Mouse (Mus musculus) frontal cortex, adult (tissue): ENCODE measurements around the gene Msl3l2.
A peak's percentile ranks its signal among the peaks of the same experiment; 100 is the strongest.

Experiments used
- ATAC-seq: cut with Nextera tagmentation; 2 replicates; pipeline ENCODE4 v1.9.2; 2017; ENCODE audit warnings: mild to moderate bottlenecking, moderate library complexity, mixed read lengths; ENCODE audit not compliant: low TSS enrichment

Gene Msl3l2

DNA sequence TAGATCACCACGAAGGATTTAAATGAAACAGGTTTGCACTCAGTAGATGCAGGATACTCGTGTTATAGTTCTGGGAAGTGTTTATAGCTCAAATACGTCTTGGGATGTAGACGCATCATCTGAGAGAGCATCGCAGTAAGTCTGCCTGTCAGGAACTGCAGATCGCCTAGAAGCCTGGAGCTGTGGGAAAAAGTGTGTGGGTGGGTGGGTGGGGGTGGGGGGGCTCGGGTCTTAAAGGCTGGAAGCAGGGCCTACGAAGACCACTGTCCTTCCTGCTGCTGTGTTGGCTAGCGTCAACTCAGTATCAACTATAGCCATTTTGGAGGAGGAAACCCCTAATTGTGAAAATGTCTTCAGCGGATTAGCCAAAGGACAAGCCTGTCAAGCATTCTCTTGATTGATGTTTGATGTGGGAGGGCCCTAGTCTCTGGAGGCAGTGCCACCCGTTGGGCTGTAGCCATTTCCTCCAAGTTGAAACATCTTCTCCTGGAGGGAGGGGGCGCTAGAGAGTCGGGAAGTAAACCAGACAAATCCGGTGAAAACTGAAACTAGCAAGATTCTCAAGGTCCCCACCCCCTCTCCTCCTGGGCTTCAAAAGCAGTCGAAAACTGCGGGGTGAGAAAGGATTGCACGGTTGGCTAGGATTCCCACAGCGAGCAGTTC is at the start of gene Msl3l2:
TSS of gene Msl3l2 (plus strand) at position 585 of the 663 bp plus-strand sequence.
- peak; percentile 98 for ATAC-seq

GRCm38 (mm10) chr10:56058979-56059422 is 47.7 kb upstream of the Msl3l2 start:
- peak; percentile 69 for ATAC-seq

DNA sequence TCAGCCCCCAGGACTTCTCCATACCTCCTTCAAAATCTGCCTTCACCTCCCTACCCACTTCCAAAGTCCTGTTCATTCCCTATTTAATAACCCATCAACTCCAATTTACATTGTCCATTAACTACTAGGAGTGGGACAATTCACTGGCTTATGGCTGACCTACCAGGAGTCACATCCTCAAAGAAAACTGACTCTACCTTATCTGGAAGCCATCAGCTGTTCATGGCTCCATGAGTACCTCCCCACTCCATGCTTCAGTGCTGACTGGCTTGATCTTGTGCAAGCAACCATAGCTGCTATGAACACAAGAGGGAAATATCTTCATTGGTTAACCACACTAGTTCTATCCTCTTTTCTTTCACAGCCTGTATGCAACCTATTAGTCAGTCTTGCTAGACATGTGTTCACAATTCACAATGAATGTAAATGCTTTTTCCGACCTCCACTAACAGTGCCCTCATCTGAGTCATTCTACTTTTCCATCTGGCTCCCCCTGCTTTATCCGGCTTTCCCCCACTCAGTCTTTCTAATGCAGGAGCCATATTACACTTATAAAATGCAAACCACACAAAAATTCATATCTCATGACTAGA is 45.4 kb upstream of the Msl3l2 start:
- peak; percentile 55 for ATAC-seq

- peak; percentile 88 for ATAC-seq
Measured at GRCm38 (mm10) chr10:56062746-56063145, 44.0 kb upstream of the Msl3l2 start.

DNA sequence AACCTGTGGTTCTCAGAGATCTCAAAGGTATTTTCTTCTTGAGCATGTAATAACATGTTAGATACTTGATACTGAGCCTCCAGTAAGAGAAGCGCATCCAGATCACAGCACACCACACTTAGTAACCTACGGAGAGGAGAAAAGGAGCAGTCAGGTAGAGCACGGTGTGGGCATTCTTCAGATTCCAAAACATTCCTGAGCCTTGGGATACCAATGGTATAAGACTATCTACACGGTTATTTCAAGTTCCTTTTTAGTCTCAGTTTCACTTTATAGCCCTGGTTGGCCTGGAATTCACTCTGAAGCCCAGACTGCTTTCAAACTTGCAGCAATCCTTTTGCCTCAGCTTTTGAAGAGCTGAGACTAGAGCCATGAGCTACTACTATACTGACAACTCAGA is 17.0 kb upstream of the Msl3l2 start:
- no peak for ATAC-seq

GRCm38 (mm10) chr10:56094586-56094985 is 12.1 kb upstream of the Msl3l2 start:
- ATAC-seq: no peak

DNA sequence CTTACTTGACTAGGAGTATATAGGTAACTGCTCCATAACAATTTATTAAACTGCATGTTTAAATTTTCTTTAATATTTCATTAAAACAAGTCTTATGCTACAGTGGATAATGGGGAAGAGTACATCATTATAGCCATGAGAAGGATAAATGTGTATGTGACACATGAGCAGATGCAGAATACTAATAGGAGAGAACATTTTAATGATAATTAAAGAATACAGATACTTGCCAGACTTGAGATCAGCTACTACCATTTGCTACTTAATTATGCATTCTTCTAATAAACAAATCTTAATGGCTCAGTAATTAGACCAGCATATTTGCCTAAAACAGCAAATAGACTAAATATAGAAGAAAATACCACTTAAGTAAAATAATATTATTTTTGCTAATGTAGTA is 10.0 kb upstream of the Msl3l2 start:
- no peak for ATAC-seq

- ATAC-seq: no peak
Measured at GRCm38 (mm10) chr10:56099126-56099525, 7.6 kb upstream of the Msl3l2 start.

DNA sequence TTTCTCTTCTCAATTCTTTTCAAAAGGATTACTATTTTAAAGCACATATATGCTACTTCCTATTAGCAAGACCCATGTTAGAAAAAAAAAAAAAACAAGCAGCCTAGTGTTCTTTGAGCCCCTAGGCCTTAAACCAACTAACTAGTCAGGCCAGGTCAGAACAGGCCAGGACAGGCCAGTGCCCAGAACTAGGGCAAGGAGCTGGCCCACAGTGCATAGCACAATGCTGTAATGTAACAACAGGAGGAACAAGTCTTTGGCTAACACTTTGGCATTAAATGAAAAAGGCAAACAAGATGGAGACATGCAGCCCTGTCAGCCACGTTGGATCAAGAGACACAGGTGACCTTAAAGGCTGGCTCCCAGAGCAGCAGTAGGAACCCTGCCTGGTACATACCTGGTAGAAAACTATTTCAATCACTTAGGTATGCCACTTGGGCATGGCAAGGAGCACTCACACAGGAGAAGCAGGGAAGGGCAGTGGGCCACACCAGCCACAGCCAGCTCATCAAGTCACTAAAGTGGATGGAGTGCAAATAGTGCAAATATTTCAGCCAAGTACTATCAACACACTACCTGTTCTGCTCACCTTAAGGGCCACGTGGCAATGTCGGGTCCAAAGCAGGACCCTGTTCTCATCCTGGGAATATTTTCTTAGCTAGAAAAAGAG is 6.9 kb upstream of the Msl3l2 start:
- ATAC-seq: no peak

- peak; percentile 36 for ATAC-seq
Measured at GRCm38 (mm10) chr10:56106996-56107334, 248 bp downstream of the Msl3l2 start.

GRCm38 (mm10) chr10:56114951-56115635 is 8.4 kb downstream of the Msl3l2 start:
- ATAC-seq: peak; percentile 87

- peak; percentile 67 for ATAC-seq
Measured at GRCm38 (mm10) chr10:56115636-56116180, 9.0 kb downstream of the Msl3l2 start.

DNA sequence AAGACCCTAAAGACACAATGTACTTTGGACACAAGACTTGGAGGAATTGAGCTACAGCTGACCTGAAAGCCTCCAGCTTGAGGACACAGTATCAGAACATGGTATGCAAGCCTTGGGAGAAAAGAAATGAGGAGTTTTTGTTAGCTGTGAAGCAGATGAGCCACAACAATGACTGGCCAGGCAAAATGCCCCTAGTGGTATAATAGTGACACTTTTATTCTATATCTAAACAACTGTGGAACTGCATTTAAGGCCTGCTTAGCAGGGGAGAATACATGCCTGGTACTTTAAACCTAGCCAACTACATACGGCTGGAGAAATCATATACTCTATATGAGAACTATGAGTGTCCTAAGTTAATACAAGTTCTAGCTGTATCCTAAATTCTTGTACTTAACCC is 20.3 kb downstream of the Msl3l2 start:
- no peak for ATAC-seq

GRCm38 (mm10) chr10:56129642-56130041 is 22.9 kb downstream of the Msl3l2 start:
- no peak for ATAC-seq

DNA sequence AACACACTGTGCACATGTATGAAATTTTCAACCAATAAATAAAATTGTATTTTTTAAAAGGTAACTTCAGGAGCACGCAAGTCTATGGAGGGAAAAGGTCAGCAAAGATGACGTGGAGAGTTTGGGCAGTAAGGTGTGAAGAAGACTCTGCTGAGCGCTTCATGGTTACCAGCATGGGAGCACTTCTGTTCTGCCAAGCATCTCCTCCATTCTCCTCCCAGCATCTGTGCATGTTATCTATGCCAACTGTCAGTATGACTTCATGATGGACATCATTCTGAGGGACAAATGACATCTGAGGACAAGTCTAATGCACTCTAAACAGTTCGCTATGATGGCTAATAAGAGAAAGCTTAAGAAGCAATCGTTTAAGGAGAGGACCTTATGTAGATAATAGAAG is 30.5 kb downstream of the Msl3l2 start:
- ATAC-seq: no peak

DNA sequence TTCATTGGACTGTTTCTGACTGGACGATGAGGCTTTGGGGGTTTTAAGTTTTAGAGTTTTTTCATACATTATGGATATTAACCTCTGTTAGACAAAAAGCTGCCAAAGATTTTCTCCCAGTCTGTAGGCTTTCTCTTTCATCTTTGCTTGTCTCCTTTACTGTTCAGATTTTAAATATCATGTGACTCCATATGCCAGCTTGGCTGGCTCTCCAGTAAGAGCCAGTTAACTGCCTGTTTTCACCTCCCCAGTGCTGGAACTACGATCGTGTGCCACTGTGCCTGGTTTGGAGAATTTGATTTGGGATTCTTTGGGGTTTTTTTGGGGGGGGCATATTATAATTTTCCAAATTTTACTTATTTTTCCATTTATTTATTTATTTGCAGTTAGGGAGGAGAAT is 42.2 kb downstream of the Msl3l2 start:
- ATAC-seq: no peak

GRCm38 (mm10) chr10:56156956-56157355 is 50.2 kb downstream of the Msl3l2 start:
- no peak for ATAC-seq

- no peak for ATAC-seq
Measured at GRCm38 (mm10) chr10:56158207-56158606, 51.5 kb downstream of the Msl3l2 start.

DNA sequence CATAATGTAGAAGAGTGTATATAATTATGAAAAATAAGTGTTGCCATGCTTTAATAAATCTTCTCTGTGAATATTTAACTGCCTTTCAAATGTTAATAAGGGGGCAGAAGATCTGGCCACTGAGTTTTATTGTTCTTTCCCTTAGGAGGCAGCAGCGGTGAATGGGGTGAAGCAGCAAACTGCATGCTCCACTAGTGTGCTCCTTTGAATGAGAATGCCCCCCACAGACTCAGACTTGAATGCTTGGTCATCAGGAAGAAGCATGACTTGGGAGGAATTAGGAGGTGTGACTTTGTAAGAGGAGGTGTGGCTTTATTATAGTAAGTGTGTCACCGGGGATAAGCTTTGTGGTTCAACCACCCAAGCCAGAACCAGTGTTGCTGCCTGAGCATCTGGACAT is 52.0 kb downstream of the Msl3l2 start:
- no peak for ATAC-seq

DNA sequence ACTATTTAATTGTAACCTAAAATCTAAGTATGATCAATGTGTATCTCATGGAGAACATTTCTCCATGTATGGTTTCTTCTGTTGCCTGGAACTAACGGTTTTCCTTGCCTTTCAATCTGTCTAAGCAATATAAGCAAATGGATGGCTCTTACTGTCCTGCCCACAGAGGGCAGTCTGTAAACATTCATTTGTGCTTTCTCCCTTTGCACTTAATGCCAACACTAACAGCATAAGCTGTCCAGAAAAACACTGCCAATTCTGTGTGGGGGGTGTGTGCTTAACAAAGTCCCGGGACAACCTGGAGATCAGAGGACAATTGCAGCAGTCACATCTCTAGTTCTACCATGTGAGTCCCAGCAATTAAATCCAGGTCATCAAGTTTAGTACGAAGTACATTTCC is 57.7 kb downstream of the Msl3l2 start:
- no peak for ATAC-seq

DNA sequence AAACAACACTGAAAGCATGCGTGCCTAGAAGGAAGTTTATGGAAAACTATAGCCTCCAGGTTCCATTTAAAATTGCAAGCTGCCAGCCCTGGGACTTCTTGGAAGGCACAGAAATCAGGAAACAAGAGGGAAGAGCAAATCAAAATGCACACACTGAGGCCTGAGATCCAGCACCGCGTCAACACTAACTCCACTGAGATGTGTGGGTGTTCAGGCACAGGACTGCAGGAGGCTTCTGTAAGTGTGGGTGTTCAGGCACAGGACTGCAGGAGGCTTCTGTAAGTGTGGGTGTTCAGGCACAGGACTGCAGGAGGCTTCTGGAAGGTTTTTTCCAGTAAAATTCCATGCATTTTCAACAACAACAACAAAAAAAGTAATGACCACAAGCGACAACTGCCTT is 59.0 kb downstream of the Msl3l2 start:
- peak; percentile 99 for ATAC-seq
